Mouse (Mus musculus): Measurements from ENCODE around the gene Rel.

- TF ChIP-seq POLR2A (IDR thresholded peaks at IDR 0.05; ENCODE audit: control insufficient read depth, low read depth, low read length) (no peak), CTCF (IDR thresholded peaks at IDR 0.05; ENCODE audit: control insufficient read depth, insufficient read depth, insufficient replicate concordance, low read depth, low read length) (no peak)
Measured at GRCm38 (mm10) chr11:23741386-23741785, 29.4 kb downstream of the Rel start.

Data from testis, adult 2 months (tissue).